Mouse (Mus musculus): ENCODE measurements at regions not wholly inside any gene's neighbourhood (a gene's known extent, or its start where the extent isn't known, plus 50 kb on each side); places are given as distances from the start of the nearest gene placed in this dataset.
"Not testable (repeated sequence)": the region's sequence is repeated elsewhere in the genome, so short reads cannot be mapped to it uniquely, and the experiment has no call there.

GRCm38 (mm10) chr11:93653401-93653800 is 232.2 kb downstream of the Utp18 start:
- no peak for DNase-seq (ENCODE audit: low spot score in 2 of 2)

- DNase-seq (ENCODE audit: low spot score in 2 of 2): not testable (repeated sequence)
These were observed 233.6 kb downstream of the Utp18 start for GRCm38 (mm10) chr11:93651966-93652365.
